Mouse (Mus musculus): ENCODE data around the gene Psmd9. TPM values are rescaled to one million over a fixed set of nuclear protein-coding genes. Genes with fewer than 3 reads are reported as not detected.
A peak's percentile ranks its signal among the peaks of the same experiment; 100 is the strongest.

Psmd9 gene
- polyA plus RNA-seq (2017; shearing (Covaris generic)): 10 to 100 TPM; 36.1 to 40.9 (median 39.8) TPM

DNA sequence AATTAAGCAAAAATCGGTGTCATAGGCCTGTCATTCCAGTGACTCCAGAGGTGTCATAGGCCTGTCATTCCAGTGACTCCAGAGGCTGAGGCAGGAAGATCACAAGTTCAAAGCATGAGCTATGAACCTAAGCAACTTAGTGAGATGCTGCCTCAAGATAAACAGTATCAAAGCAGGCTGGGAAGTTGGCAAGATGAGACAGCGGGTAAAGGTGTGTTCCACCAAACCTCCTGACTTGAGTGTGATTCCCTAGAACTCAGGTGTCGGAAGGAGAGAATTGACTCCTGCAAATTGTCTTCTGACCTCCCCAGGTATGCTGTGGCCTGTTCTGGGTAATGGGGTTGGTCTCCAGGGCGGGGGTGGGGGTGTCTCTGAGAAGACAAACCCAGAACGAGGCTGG is at the start of gene Psmd9:
TSS of gene Psmd9 (plus strand) at position 130 of the 400 bp plus-strand sequence.
- ATAC-seq: no peak

DNA sequence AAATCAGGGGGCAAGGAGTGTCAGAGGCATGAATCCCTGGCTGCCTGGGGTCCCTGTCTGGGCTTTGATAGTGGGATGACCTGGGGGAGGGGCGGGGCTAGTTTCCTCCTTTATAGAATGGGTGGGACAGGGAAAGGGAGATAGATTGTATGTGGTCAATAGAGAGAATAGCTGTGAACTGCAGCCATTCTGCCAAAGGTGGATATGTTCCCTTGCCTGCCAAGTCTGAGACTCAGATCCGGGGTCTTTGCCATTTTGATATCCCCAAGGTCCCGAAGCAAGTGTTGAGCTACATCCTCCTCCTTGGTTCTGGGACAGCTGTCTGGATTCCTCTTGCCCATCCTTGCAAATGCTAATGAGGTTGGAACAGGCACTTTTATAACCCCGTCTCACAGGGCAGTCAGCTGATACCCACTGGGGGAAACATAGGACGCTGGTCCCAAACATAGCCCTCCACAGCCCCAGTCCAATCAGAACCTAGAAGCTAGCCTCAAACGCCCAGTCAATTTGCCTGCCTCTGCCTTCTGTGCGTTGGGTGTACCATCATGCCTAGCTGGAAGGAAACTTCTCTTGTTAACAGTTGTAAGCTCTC is 48.5 kb upstream of the Psmd9 start:
- ATAC-seq: no peak

DNA sequence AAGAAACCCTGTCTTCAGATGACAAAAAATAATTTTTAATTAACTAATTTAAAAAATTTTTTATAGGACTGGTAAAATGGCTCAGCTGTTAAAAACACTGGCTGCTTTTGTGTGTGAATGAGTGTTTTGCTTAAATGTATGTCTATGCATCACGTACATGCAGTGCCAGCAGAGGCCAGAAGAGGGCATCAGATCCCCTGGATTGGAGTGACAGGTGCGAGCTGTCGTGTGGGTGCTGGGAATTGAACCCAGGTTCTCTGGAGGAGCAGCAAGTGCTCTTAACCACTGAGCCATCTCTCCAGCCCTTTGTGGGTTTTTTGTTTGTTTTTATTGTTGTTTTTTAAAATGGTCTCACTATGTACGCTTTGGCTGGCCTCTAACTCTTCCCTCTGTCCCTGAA is 47.0 kb upstream of the Psmd9 start:
- ATAC-seq: no peak

DNA sequence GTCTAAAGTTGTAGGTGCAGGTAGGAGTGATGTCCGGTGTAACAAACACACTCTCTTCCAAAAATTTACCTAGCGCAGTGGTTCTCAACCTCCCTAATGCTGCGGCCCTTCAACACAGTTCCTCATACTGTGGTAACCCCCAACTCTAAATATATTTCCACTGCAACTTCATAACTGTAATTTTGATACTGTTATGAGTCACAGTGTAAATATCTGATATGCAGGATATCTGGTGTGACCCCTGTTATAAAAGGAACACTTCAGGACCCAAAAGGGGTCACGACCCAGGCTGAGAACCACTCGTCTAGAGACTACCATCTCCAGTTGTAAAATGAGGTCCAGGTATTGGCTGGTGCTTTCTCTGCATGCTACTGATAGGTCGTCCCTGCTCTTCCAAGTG is 44.1 kb upstream of the Psmd9 start:
- ATAC-seq: no peak

DNA sequence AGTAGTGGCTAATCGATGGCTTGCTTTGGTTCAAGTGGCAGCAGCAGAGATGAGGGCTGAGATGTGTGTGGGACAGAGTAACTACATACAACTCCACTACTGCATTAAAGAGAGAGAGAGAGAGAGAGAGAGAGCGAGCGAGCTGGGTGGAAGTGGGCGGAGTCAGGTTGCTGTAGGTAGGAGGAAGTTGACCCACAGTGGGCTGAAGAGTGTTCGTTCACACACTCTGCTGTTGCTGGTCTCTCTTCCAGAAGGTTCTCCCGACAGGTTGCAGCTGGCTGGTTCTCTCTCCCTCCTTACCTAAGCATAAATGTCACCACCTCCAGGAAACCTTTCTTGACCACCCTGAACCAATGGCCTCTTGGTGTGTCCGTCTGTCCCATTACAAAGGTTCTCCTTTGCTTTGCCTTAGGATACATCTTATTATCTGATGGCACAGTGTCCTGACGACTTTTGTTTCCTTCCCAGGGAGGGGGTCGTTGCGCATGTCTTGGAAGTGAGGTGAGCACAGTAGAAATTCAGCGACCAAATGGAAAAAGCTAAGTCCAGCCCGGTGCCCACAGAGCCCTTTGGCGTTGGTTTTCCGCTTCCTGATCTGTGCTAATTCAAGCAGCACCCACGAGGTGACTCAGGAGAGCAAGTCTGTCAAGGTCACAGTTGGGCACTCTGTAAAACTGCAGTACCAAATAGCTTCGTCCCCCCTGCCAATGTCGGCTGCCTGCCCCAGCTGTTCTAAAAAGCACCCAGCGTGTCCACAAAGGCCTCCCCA is 43.4 kb upstream of the Psmd9 start:
- ATAC-seq: peak; percentile 16

DNA sequence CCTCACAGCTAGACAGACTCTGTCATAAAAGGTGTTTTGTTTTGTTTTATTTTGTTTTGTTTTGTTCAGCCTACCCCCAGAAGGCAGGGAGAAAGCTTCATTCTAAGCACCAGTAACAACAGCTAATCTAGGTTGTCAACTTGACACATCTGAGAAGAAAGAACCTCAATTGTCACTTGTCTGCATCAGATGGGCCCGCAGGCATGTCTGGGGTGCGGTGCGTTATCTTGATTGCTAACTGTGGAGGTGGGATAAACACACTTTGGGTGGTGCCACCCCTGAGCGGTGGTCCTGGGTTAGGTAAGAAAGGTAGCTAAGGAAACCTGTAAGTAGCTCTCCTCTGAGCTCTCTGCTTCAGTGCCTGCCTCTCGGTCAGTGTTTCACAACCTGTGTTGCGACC is 42.2 kb upstream of the Psmd9 start:
- ATAC-seq: no peak

DNA sequence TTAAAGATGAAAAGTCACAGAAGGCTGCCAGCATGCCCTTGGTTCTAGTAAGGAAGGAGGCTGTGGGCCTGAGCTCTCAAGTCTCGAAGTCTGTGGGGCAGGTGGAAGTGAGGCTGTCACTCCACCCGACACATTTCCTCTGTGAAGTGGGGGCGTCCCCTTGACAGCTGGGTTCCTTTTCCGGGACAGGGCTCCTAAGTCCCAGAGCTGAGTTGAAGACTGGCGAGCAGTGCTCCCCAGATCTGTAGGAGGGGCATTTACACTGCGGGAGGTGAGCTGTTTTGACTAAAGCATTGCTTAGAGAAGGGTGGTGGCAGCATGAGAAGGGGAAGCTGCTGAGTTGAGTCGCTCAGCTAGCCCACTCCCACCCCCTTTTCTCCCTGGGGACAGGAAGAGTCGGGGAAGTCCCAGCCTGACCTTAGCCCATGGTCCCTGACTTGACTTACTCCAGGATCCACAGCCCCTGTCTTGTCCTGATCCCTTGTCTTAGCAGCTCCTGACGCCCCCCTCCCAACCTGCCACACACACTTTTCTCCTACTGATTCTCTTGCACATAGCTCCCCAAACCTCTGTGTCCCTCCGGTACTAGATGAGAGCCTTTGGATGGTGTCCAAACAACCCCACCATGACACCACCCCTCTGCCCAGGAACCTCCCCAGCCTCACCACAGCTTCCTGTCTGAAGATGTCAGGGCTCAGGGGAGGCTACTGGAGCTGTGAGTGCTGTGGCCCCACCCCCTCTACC is 40.6 kb upstream of the Psmd9 start:
- peak; percentile 74 for ATAC-seq

DNA sequence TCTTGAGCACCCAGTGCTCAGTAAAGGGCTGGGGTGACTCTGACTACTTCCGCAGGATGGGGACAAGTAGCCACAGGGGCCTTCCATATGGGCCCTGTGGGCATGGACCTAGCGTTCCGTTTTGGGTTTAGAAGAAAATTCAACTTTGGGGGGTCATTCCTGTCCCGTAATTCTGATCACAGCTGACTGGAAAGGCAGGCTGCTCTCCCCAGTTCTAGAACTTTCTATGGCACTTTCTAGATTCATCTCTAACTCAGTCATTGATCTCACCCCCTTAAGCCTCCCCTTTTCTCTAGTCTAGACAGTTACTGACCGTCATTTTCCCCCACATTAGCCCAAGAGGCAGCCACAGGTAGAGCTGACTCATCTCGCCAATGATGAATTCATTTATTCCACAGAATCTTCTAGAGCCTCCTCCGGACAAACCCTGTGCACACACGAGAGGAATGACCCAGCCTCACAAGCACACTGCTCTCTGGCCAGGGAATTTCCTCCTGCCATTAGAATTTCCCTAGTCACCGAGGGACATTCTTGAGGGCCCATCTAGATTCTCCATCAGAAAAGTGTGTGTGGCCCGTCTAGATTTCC is 39.9 kb upstream of the Psmd9 start:
- no peak for ATAC-seq

DNA sequence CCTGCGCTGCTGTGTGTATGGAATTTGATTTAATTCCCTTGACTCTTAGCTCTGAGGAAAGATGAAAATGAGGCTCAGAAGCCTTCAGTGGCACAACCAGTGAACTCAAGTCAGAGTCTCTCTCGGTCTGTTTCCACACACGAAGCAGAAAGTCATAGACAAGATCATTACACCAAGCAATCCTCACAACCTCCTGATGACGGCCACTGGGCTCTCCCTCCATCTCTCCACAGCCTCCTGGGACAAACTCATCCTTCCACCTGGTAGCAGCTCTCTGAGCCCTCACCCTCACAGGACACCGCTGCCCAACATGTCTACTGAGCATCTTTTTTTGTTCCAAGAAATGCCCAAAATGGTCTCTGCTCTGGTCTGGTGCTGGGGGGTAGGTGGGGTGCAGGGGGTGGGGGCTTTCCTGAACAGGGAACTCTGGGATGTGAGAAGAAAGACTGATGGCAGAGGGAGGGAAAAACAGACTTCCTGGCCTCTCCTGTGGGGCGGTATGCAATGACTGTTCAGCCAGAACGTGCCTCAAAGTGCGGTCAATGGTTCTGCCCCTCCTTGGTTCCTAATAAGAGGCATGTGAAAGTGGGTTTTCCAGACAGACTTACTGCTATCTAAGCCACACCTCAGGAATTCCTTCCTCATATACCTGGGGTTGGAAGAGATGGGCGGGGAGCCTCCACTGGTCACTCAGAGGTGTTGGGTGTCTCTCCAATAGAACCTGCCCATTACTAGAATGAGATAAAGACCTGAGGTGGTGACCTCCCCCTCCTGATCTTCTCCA is 39.0 kb upstream of the Psmd9 start:
- ATAC-seq: no peak

DNA sequence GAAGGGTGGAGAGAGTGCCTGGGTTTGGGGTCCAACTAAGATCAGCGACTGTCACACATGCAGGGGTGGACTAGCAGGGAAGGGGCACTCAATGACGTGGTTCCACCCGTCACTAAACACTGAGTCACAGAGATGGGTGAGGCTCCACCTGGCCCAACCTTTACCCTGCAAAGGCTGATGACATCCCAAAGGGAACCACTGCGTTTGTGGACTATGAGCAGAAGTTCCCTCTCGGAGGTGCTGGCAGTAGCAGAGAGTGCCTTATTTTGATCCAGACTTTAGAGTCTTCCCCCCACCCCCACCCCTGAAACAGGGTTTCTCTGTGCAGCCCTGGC is 38.4 kb upstream of the Psmd9 start:
- ATAC-seq: no peak

DNA sequence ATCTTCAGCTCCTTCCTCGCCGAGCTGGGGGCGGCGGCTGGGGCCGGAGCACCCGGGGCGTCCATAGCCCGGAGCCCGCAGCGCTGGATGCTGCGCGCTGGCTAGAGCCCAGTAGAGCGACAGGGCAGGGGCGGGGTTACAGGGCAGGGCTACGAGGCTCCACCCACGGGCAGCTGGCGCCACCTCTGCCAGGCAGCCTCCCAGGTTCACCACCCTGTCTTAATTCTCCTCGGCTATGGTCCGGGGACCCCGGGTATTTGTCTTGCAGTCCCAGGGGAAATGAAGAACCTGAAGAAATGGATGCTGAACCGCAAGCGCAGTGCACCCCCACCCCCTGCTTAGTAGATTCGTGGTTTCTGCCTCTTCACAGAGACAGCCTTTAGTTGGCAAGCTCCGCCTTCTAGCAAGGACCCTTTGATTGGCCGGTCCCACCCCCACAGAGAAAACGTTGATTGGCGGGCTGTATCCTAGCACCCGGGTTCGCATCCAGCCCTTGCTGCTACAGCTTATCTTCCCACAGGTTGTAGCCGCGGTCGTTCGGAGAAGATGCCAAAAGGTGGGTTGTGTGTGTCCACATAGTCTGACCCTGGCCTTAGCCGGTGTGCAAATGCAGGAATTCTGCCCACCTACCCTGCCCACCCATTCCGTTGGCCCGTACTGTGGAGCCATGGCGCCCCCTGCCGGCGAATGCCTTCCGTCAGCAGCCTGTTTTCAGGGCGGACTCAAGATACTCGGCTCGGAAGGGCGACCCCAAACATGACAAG is 36.7 kb upstream of the Psmd9 start, which contains the start of gene Rhof:
TSS of gene Rhof (minus strand) at position 385 of the 764 bp plus-strand sequence.
- peak; percentile 68 for ATAC-seq

DNA sequence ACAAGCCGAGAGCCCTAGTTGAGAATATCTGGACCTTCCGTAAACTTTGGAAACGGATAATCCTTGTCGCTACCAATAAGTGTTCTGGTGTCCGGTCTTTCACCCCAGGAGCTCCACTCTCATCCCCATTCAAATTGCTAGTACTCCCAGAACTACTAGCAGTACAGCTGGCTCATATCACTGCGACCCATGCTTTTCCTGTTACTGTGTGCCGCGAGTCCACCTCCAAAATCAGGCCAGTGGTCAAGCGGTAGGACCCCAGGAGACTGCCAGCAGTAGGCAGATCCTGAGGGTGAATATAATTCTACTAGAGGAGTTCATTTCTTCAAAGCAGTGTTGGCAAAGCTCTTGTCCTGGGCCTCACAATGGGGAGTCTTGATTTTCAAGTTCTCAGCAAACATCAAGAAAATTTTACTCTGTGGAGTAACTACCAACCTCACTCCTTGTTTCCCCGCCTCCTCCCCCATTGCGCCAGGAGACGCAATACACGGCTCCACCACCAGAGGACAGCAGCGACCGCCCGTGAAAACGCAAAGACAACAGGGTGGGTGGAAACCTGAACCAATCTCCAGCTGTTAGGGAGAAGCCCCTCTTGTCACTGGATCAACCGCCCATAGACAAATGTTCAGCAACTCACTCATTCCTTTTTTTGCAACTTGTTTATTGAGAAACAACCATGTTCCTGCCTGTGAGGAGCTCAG is 36.0 kb upstream of the Psmd9 start:
- peak; percentile 9 for ATAC-seq

DNA sequence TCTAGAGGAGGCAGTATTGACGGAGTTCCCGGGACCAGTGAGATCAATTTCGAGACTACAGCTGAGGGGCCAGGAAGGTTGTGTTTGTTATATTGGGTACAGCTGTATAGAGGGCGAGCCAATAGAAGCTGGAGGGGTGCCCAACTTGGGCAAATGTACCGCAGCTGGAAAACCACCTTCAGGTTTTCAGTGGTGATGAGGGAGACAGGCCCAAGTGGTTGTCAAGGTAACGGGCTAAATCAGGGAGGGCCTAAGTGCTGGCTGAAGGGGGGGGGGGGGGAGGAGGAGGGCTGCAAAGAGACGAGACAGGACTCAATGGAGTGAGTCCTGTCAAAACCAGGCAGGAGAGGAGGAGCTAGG is 35.4 kb upstream of the Psmd9 start:
- ATAC-seq: no peak

DNA sequence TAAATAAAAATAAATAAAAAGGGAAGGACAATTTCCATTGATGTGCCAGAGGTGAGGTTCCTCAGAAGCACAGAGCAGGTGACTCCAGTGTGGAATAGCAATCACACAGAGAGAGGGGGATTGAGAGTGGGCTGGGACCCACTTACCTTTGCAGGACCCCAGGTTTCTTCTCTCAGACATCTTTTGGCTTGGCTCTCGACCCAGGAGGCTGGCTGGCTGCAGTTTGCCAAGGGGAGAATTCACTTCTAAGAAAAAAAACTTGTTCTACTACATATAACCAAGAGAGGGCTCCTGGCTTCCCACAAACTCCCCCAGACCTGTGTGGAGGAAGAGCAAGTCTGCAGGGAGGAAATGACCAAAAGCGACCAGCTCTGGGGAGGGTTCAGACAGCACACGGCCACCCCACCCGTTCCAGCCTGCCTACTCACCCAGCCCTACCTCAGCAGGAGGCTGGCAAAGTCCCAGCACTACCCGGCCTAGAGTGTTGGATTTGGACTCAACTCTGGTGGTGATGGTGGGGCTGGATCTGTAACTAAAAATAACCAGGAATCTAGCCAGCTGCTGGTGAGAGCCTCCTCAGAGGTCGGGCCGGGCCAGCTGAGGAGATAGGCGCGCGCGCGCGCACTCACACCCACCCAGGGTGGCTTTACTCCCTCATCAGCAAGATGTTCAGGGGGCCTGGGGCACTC is 34.9 kb upstream of the Psmd9 start:
- ATAC-seq: no peak

DNA sequence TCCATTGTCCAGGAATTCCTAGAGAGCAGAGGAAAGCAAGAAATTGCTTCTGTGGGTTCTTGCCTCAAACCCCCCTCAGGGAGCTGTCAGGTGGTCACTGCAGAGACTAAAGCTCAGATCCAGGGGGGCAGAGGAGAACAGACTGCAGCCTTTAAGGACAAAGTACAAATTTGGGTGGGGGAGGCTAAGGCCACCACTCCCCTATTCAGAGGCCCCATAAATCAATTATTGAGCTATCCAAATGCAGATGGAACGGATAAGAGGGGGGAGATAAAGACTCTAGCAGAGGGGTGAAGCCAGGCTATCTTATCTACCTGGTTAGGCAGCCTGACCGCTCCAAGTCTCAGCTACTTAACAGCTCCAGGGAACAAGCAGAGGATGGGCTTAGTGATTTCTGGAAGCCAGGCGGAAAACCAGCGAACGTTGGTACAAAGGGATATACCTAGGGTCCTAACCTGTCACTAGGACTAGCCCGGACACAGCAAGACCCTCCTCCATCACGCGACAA is 34.3 kb upstream of the Psmd9 start:
- ATAC-seq: no peak

DNA sequence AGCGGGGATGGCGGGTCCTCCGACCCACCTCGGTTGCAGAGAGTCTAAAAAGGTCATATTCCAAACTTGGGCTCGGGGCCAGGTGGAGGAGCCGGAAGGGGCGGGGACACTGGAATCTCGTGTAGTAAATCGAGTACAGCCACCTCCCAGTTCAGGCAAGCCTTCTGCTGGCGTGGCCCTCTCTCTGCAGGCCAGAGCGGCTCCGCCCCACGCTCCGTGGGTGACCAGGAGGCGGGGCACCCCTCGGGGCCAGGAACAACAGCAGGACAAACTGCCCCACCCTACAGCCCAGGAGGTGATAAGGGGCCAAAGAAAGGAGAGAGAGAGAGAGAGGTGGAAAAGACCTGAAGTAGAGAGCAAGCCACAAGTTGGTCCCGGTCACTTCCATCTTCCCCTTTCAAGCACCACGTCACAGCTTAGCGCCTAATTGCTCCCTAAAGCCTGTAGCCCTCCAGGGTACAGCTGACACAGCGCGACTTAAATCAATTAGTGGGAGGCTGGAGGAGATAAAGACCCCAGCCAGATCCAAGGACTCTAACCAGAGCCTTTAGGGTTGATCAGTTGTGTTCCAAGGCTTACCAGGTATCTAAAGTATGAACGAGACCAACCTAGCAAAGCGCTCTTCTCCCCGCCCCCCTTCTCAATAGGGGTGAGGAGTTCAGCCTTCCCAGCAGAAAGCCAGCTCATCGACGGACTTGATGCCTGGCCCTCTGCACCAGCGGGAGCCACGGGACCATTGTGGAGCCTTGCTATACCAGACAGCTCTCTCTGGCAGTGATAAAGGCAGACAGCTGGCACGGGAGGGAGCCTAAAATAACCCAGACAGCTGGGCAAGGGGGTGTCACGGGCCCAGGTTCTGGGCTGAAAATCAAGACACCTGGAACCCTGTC is 33.5 kb upstream of the Psmd9 start:
- ATAC-seq: no peak

DNA sequence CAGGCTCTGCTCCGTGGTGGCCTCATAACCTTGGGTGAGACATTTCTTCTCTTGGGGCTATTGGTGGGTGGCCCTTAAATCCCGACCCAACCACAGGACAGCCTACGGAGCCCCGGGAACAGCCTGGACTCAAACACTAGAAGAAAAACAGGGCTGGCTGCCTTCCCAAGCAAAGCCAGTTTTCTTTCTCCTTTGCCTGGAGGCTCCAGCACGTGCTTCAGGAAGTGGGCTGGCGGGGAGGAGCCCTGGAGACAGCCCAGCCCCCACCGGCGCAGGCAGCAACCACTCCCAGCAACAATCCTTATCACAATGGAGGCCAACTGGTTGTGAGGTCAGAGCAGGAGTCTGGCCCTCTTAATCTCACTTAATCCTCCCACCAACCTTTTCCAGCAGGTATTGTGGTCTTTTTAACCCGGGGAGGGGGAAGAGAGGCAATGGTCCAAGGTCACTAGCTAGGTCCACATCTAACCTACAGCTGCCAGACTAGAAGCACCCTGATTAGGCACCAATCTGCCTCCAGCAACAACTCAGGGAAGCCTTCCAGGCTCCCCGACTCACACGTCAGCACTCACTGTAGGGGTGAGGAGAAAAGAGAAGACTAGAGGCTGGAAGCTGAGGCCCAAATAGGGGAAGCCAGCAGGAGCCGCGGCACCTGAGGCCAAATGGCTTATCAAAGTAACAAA is 32.7 kb upstream of the Psmd9 start:
- ATAC-seq: no peak

DNA sequence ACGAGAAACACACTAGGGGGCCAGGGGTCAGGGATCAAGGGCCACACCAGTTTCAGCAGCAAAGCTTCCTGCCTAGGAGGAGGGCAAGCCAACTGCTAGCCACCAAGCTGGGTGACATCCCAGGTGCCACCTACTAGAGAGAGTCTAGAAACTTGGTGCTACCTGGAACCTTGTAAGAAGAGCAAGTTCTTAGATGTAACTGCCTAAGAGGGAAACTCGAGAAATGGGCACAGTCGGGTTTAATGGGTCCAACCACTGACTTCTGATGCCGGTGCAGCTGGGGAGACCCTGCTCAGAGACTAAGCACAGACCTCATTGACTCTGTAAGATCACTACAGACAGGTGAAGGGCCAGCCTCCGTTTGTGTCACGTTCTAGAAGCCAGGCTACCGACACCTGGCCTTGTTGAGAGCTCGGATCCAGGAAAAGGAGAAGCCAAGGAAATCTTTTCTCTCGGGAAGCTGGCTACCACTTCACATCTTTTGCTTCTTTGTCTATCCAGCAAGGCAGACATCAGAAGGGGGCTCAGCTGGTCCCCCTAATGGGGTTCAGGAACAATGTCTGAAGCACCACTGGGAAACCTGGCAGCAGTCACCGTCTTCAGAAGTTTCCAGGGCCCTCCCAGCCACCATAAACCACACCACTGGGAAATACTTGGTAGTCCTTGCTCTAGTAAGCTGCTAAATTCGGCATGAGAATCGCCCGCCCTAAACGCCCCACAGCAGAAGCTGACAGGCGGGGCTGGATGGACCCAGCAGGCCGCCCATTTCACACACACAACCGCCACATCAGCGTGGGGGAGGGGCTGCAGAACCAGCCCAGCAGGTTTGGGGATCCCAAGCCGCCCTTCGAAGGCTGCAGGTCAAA is 31.9 kb upstream of the Psmd9 start:
- no peak for ATAC-seq

Data from inflammation-experienced regulatory T-cells, adult 6 months (primary cell).